Mouse (Mus musculus) lung, embryonic 16.5 days (tissue): ENCODE results near the gene Pola2. TPM values are rescaled to one million over a fixed set of nuclear protein-coding genes. Genes with fewer than 3 reads are reported as not detected.

Source experiments
- ATAC-seq: fragments of 200-750 bp; cut with Nextera tagmentation; 2 replicates; pipeline ENCODE4 v1.8.0; 2017; ENCODE audit warnings: low read depth, mild to moderate bottlenecking, moderate library complexity
- H3K27ac ChIP-seq: fragments of 300-500 bp; sonication (generic); 2 replicates; pipeline ENCODE4 v1.5.1; 2014; ENCODE audit warnings: mild to moderate bottlenecking, control low read depth, low read length
- H3K27me3 ChIP-seq: fragments of 300-500 bp; sonication (generic); 2 replicates; pipeline ENCODE4 v1.6.1; 2014; ENCODE audit warnings: low read depth, low read length, mixed read lengths; ENCODE audit not compliant: control insufficient read depth, insufficient read depth
- H3K36me3 ChIP-seq: fragments of 300-500 bp; sonication (generic); 2 replicates; pipeline ENCODE4 v1.6.1; 2014; ENCODE audit warnings: low read length; ENCODE audit not compliant: control insufficient read depth, insufficient read depth
- H3K4me1 ChIP-seq: fragments of 300-500 bp; sonication (generic); replicated peaks from 2 replicates; pipeline ENCODE4 v1.6.1; 2014; ENCODE audit warnings: low read length, mixed read lengths; ENCODE audit not compliant: control insufficient read depth, insufficient read depth
- H3K4me2 ChIP-seq: fragments of 300-500 bp; sonication (generic); 2 replicates; pipeline ENCODE4 v1.6.1; 2014; ENCODE audit warnings: low read depth, low read length, control low read depth
- H3K4me3 ChIP-seq: fragments of 300-500 bp; sonication (generic); 2 replicates; pipeline ENCODE4 v1.5.1; 2014; ENCODE audit warnings: mild to moderate bottlenecking, low read length, control low read depth
- H3K9ac ChIP-seq: fragments of 300-500 bp; sonication (generic); 2 replicates; pipeline ENCODE4 v1.6.1; 2014; ENCODE audit warnings: low read length, control low read depth
- H3K9me3 ChIP-seq: fragments of 300-500 bp; sonication (generic); 2 replicates; pipeline ENCODE4 v1.6.1; 2016; ENCODE audit warnings: low read length; ENCODE audit not compliant: control insufficient read depth
- WGBS: fragments of 180-500 bp; shearing (Covaris S2); extraction: QIAGEN DNeasy Blood & Tissue Kit; methylation state at CpG from one replicate; pipeline ENCODE4 v1.1.7; 2014; 5-methylcytosine and 5-hydroxymethylcytosine counted together
- polyA plus RNA-seq: library from polyadenylated mRNA; unstranded; fragments of >200 nt; fragmentation: Nextera tagmentation; extraction: Ambion mirVana; gene quantifications from 2 replicates; pipeline ENCODE4 v1.2.1, GENCODE M21; 2015

The Pola2 gene
- polyA plus RNA-seq, 1 experiment from 2014 or later = 70.0 TPM

- H3K36me3 ChIP-seq = no peaks in the 10 kb centered on the region
- ATAC-seq = peak; percentile 76
- H3K4me3 ChIP-seq = no peak overlapping the region
- H3K9ac ChIP-seq = no peak overlapping the region
- no peak overlapping the region for H3K27ac ChIP-seq
- no peaks in the 10 kb centered on the region for H3K9me3 ChIP-seq
- 52% methylated on average over 4 of the region's 4 CpGs for WGBS
- no peaks in the 10 kb centered on the region for H3K27me3 ChIP-seq
- H3K4me1 ChIP-seq = no peaks in the 10 kb centered on the region
- H3K4me2 ChIP-seq = no peak overlapping the region
Measured at GRCm38 (mm10) chr19:5975676-5976075, 11.7 kb upstream of the Pola2 start.

GRCm38 (mm10) chr19:5975112-5975511 is 11.1 kb upstream of the Pola2 start:
- no peaks in the 10 kb centered on the region for H3K27me3 ChIP-seq
- no peak overlapping the region for H3K4me2 ChIP-seq
- no peaks in the 10 kb centered on the region for H3K36me3 ChIP-seq
- no peak overlapping the region for H3K9ac ChIP-seq
- H3K9me3 ChIP-seq = no peaks in the 10 kb centered on the region
- no peak overlapping the region for H3K27ac ChIP-seq
- WGBS = 61% methylated on average over 4 of the region's 4 CpGs
- peak; percentile 31; the same call in 1 of the 2 replicates for ATAC-seq
- no peak overlapping the region for H3K4me3 ChIP-seq
- H3K4me1 ChIP-seq = no peaks in the 10 kb centered on the region

GRCm38 (mm10) chr19:5967664-5968063 is 3.7 kb upstream of the Pola2 start:
- 73% methylated on average over 10 of the region's 10 CpGs for WGBS
- no peaks in the 10 kb centered on the region for H3K9me3 ChIP-seq
- ATAC-seq = no peak
- no peak overlapping the region for H3K27ac ChIP-seq
- H3K4me1 ChIP-seq = peaks cover 12% of the 10 kb centered on the region
- no peaks in the 10 kb centered on the region for H3K27me3 ChIP-seq
- H3K4me3 ChIP-seq = no peak overlapping the region
- no peak overlapping the region for H3K9ac ChIP-seq
- no peak overlapping the region for H3K4me2 ChIP-seq
- no peaks in the 10 kb centered on the region for H3K36me3 ChIP-seq

- ATAC-seq = no peak
- Histone ChIP-seq H3K27me3 (no peaks in the 10 kb centered on the region), H3K4me2 (no peak overlapping the region), H3K4me3 (no peak overlapping the region), H3K9me3 (no peaks in the 10 kb centered on the region), H3K9ac (no peak overlapping the region), H3K27ac (no peak overlapping the region), H3K36me3 (no peaks in the 10 kb centered on the region), H3K4me1 (peaks cover 17% of the 10 kb centered on the region)
- 54% methylated on average over 6 of the region's 6 CpGs for WGBS
Measured at GRCm38 (mm10) chr19:5966786-5967185, 2.8 kb upstream of the Pola2 start.

DNA sequence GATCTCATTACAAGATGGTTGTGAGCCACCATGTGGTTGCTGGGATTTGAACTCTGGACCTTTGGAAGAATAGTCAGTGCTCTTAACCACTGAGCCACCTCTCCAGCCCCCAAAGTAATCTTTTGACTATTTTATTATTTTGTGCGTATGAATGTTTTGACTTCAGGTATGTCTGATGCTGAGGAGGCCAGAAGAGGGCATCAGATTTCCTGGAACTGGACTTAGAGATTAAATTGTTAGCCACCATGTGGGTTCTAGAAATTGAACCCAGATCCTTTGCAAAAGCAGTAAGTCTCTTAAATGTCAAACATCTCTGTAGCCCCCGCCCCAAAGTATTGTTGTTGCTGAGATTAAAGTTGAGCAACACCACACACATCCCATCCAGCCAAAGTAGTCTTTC is 1.9 kb upstream of the Pola2 start:
- Histone ChIP-seq H3K9me3 (no peaks in the 10 kb centered on the region), H3K27me3 (no peaks in the 10 kb centered on the region), H3K9ac (no peak overlapping the region), H3K4me3 (no peak overlapping the region), H3K36me3 (no peaks in the 10 kb centered on the region), H3K4me2 (no peak overlapping the region), H3K4me1 (peaks cover 17% of the 10 kb centered on the region), H3K27ac (no peak overlapping the region)
- ATAC-seq = no peak
- WGBS = 89% methylated on average over 2 of the region's 2 CpGs

DNA sequence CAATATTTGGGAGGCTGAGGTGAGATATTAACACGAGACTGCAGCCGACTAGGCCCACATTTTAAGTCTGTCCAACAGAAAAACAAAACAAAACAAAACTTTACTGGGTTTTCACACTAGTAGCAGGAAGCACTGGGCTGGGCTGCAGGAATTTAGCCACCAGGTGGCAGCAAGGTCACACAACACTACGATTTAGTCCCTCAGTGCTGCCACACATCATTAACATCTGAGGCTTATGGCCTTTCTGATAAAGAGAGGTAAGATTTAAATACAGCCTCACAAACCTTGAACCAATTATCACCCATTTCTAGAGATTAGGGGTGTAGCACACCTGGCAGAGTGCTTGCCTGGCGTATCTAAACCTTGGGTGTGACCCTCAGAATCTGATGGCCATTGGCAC is 1.3 kb upstream of the Pola2 start:
- Histone ChIP-seq H3K4me2 (no peak overlapping the region), H3K36me3 (no peaks in the 10 kb centered on the region), H3K9me3 (no peaks in the 10 kb centered on the region), H3K27ac (no peak overlapping the region), H3K27me3 (no peaks in the 10 kb centered on the region), H3K9ac (no peak overlapping the region), H3K4me1 (peaks cover 17% of the 10 kb centered on the region), H3K4me3 (no peak overlapping the region)
- 1% methylated on average over 4 of the region's 4 CpGs for WGBS
- peak; percentile 48; the same call in 1 of the 2 replicates for ATAC-seq

DNA sequence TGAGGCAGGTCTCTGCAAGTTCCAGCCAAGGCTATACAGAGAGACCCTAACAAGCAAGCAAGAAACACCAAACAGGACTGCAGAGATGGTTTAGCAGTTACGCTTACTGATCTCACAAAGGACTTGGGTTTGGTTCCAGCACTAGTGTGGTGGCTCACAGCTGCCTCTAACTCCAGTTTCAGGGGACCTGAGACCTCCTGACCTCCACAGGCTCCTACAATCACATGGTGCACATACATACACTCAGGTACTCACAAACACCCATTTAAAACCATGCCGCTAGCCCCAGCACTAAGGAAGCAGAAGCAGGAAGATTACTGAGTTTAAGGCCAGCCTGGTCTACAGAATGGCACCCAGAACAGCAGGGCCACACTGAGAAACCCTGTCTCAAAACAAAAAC is 802 bp upstream of the Pola2 start:
- no peaks in the 10 kb centered on the region for H3K27me3 ChIP-seq
- peaks cover 17% of the 10 kb centered on the region for H3K4me1 ChIP-seq
- no peaks in the 10 kb centered on the region for H3K36me3 ChIP-seq
- H3K4me3 ChIP-seq = peak overlapping the region; percentile 73
- 80% methylated on average over 2 of the region's 2 CpGs for WGBS
- H3K9ac ChIP-seq = no peak overlapping the region
- no peak overlapping the region for H3K27ac ChIP-seq
- peak overlapping the region; percentile 79 for H3K4me2 ChIP-seq
- H3K9me3 ChIP-seq = no peaks in the 10 kb centered on the region
- ATAC-seq = no peak

GRCm38 (mm10) chr19:5962651-5963050 is 1.4 kb downstream of the Pola2 start:
- H3K4me1 ChIP-seq = peaks cover 17% of the 10 kb centered on the region
- no peaks in the 10 kb centered on the region for H3K36me3 ChIP-seq
- WGBS = 0% methylated on average over 1 of the region's 1 CpGs
- H3K27me3 ChIP-seq = no peaks in the 10 kb centered on the region
- ATAC-seq = no peak
- H3K4me2 ChIP-seq = peak overlapping the region; percentile 79
- H3K9me3 ChIP-seq = no peaks in the 10 kb centered on the region
- peak overlapping the region; percentile 73 for H3K4me3 ChIP-seq
- no peak overlapping the region for H3K27ac ChIP-seq
- no peak overlapping the region; the same call in 1 of the 2 replicates for H3K9ac ChIP-seq

DNA sequence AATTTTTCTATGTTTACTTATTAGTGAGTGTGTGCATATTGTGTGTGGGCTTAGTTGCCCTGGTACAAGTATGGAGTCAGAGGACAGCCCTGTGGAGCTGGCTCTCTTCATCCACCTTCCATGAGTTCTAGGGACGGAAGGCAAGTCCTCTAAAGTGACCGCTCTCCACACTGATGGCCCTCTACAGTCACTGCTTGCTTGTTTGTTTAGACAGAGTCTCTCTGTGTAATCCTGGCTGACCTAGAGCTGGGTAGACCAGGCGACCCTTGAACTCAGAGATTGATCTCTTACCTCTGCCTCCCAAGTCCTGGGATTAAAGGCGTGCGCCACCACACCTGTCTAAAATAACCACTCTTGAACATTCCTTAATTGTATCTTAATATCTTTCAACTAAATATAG is 6.6 kb downstream of the Pola2 start:
- Histone ChIP-seq H3K4me2 (no peak overlapping the region), H3K27ac (no peak overlapping the region), H3K27me3 (no peaks in the 10 kb centered on the region), H3K9me3 (no peaks in the 10 kb centered on the region), H3K4me1 (peaks cover 16% of the 10 kb centered on the region), H3K4me3 (no peak overlapping the region), H3K36me3 (peaks cover 12% of the 10 kb centered on the region), H3K9ac (no peak overlapping the region)
- no peak for ATAC-seq
- WGBS = 84% methylated on average over 5 of the region's 5 CpGs

DNA sequence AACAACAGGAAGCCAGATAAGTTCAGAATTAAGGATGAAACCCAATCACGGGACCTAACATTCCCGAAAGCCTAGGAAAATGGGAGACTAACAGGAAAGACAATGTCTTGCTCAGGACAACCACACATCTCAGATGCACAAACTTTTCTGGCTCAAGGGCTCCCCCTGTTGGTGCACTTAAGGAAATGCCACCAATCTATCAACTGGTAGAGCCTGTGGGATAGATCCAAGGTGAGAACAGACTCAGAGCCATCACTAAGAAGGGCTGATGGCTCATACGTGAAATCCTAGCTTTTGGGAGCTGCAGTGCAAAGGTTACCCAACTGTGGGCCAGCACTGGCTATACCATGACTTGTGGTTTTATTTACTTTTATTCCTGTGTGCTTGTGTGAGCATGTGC is 7.3 kb downstream of the Pola2 start:
- peak; percentile 74 for ATAC-seq
- Histone ChIP-seq H3K9me3 (no peaks in the 10 kb centered on the region), H3K4me1 (peaks cover 17% of the 10 kb centered on the region), H3K9ac (no peak overlapping the region), H3K27me3 (no peaks in the 10 kb centered on the region), H3K27ac (no peak overlapping the region), H3K4me2 (no peak overlapping the region), H3K4me3 (no peak overlapping the region), H3K36me3 (peaks cover 13% of the 10 kb centered on the region)
- 9% methylated on average over 3 of the region's 3 CpGs for WGBS
